Mouse (Mus musculus): ENCODE data around the gene Bloc1s5.

DNA sequence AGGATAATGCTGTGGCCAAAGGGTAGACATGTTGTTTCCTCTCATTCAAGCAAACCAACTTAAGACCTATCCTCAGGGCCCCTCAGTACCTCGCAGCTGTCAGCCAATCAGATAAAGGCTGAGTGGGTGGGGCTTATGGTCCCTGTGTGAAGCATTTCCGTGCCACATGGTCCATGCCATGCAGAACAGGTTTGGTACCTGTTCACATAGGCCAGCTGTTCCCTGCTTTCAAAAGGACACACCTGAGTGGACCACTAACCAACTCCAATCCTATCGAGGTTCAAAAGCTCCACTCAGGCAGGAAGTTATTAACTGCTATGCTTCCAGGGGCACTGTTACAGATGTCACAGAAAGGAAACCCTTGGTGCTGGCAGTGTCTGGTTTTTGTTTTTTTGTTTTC, 80.7 kb downstream of the Bloc1s5 start:
- TF ChIP-seq CTCF (conservative IDR thresholded peaks at IDR 0.05; ENCODE audit: insufficient read depth, insufficient read length, low read depth, low read length), result no peak
- TF ChIP-seq POLR2A (IDR thresholded peaks at IDR 0.05; ENCODE audit: low read depth, low read length), result no peak

All from kidney, adult 2 months (tissue).